Mouse (Mus musculus) stomach, postnatal 0 days (tissue): ENCODE measurements around the gene Ndufs7. TPM values are rescaled to one million over a fixed set of nuclear protein-coding genes. Genes with fewer than 3 reads are reported as not detected.

Experiments used
- ATAC-seq: fragments of 200-750 bp; cut with Nextera tagmentation; 2 replicates; pipeline ENCODE4 v1.8.0; 2017; ENCODE audit not compliant: low FRiP score, low TSS enrichment
- DNase-seq: peaks from one replicate; pipeline ENCODE4 v3.0.0-alpha.2; 2016; ENCODE audit warnings: low spot score
- H3K27ac ChIP-seq: fragments of 300-500 bp; sonication (generic); replicated peaks from 2 replicates; pipeline ENCODE4 v1.5.1; 2014; ENCODE audit warnings: mild to moderate bottlenecking, control low read depth
- H3K27me3 ChIP-seq: fragments of 300-500 bp; sonication (generic); 2 replicates; pipeline ENCODE4 v1.6.1; 2014; ENCODE audit warnings: low read length; ENCODE audit not compliant: control insufficient read depth, insufficient read depth
- H3K36me3 ChIP-seq: fragments of 300-500 bp; sonication (generic); 2 replicates; pipeline ENCODE4 v1.6.1; 2014; ENCODE audit warnings: low read length, mixed read lengths; ENCODE audit not compliant: control insufficient read depth, insufficient read depth
- H3K4me1 ChIP-seq: fragments of 300-500 bp; sonication (generic); replicated peaks from 2 replicates; pipeline ENCODE4 v1.6.1; 2014; ENCODE audit warnings: antibody characterized with exemption; ENCODE audit not compliant: control insufficient read depth, insufficient read depth
- H3K4me2 ChIP-seq: fragments of 300-500 bp; sonication (generic); replicated peaks from 2 replicates; pipeline ENCODE4 v1.6.1; 2014; ENCODE audit warnings: low read depth, mild to moderate bottlenecking, control low read depth, moderate library complexity
- H3K4me3 ChIP-seq: fragments of 300-500 bp; sonication (generic); 2 replicates; pipeline ENCODE4 v1.5.1; 2014; ENCODE audit warnings: low read depth, low read length, control low read depth
- H3K9ac ChIP-seq: fragments of 300-500 bp; sonication (generic); 2 replicates; pipeline ENCODE4 v1.6.1; 2014; ENCODE audit warnings: mild to moderate bottlenecking, low read length, control low read depth, mixed read lengths
- H3K9me3 ChIP-seq: fragments of 300-500 bp; sonication (generic); 2 replicates; pipeline ENCODE4 v1.6.1; 2016; ENCODE audit warnings: low read length; ENCODE audit not compliant: control insufficient read depth
- CTCF ChIP-seq: IDR thresholded peaks from 2 replicates; pipeline ENCODE4 v1.5.1; 2016; ENCODE audit warnings: antibody characterized with exemption, low read depth, mild to moderate bottlenecking, moderate library complexity
- EP300 ChIP-seq: optimal IDR thresholded peaks from 2 replicates; pipeline ENCODE3; 2016; ENCODE audit warnings: antibody characterized with exemption
- WGBS: fragments of 180-500 bp; shearing (Covaris S2); extraction: QIAGEN DNeasy Blood & Tissue Kit; methylation state at CpG from one replicate; pipeline ENCODE4 v1.1.7; 2014; 5-methylcytosine and 5-hydroxymethylcytosine counted together
- microRNA-seq: library from miRNA; unstranded; fragments of <30 nt; microRNA quantifications from one replicate; pipeline ENCODE4, GENCODE M21; 2016
- polyA plus RNA-seq: library from polyadenylated mRNA; unstranded; fragments of >200 nt; fragmentation: Nextera tagmentation; extraction: Ambion mirVana; gene quantifications from 2 replicates; pipeline ENCODE4 v1.2.1, GENCODE M21; 2015

The Ndufs7 gene
- polyA plus RNA-seq, 1 experiment from 2014 or later = 403 TPM

DNA sequence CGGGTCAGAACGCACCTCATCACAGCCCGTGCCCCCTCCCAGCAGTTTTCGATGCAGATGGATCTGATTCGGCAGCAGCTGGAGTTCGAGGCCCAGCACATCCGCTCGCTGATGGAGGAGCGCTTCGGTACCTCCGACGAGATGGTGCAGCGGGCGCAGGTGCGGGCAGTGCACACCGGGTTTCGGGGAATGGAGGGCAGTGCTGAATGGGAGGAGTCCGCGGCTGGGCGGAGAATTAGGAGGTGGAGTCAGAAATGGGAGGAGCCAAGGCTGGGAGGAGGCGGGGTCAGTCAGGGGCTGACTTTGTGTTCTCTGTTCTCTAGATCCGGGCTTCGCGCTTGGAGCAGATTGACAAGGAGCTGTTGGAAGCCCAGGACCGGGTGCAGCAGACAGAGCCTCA is 55.9 kb downstream of the Ndufs7 start:
- peak; percentile 81 for DNase-seq
- H3K27me3 ChIP-seq = peaks cover 6% of the 10 kb centered on the region; the same call in 1 of the 2 replicates
- no peak overlapping the region for H3K27ac ChIP-seq
- H3K9me3 ChIP-seq = no peaks in the 10 kb centered on the region
- 0 out of 2 replicates have a peak overlapping the region, but pooled peaks have one; percentile 18 for H3K9ac ChIP-seq
- H3K36me3 ChIP-seq = no peaks in the 10 kb centered on the region
- peak; percentile 45; the same call in 1 of the 2 replicates for ATAC-seq
- 20% methylated on average over 25 of the region's 25 CpGs for WGBS
- no peak overlapping the region for H3K4me2 ChIP-seq
- no peaks in the 10 kb centered on the region for H3K4me1 ChIP-seq
- no peak overlapping the region for H3K4me3 ChIP-seq
- TF ChIP-seq CTCF (no peak), EP300 (no peak)

Small RNAs within 50 kb of the gene (microRNA-seq; reads per million reads assigned to microRNA genes)
- gene Mir6911 = not detected

Other genes starting within 250 kb of the Ndufs7 start
- gene Arhgap45, start 232.5 kb upstream of the Ndufs7 start, polyA plus RNA-seq = 2.0 TPM in 2 replicates
- 121 and 122 TPM in 2 replicates for gene Polr2e, start 209.3 kb upstream of the Ndufs7 start, polyA plus RNA-seq
- 435 and 445 TPM in 2 replicates for gene Gpx4, start 202.0 kb upstream of the Ndufs7 start, polyA plus RNA-seq
- 10.7 and 11.0 TPM in 2 replicates for gene Sbno2, start 143.6 kb upstream of the Ndufs7 start, polyA plus RNA-seq
- gene Stk11, start 133.3 kb upstream of the Ndufs7 start, polyA plus RNA-seq = 10.3 and 11.2 TPM in 2 replicates
- 679 and 705 TPM in 2 replicates for gene Atp5d, start 110.5 kb upstream of the Ndufs7 start, polyA plus RNA-seq
- gene Cbarp, start 108.3 kb upstream of the Ndufs7 start, polyA plus RNA-seq = 4.2 and 4.3 TPM in 2 replicates
- 8.5 and 9.6 TPM in 2 replicates for gene Midn, start 100.8 kb upstream of the Ndufs7 start, polyA plus RNA-seq
- gene Cirbp, start 83.1 kb upstream of the Ndufs7 start, polyA plus RNA-seq = 237 and 244 TPM in 2 replicates
- gene 1600002K03Rik, start 76.2 kb upstream of the Ndufs7 start, polyA plus RNA-seq = 13.9 and 14.1 TPM in 2 replicates
- 6.5 and 7.2 TPM in 2 replicates for gene Efna2, start 69.6 kb upstream of the Ndufs7 start, polyA plus RNA-seq
- 23.1 and 23.9 TPM in 2 replicates for gene Mum1, start 22.7 kb upstream of the Ndufs7 start, polyA plus RNA-seq
- 16.3 and 17.4 TPM in 2 replicates for gene Gamt, start 11.9 kb downstream of the Ndufs7 start, polyA plus RNA-seq
- gene Dazap1, start 12.4 kb downstream of the Ndufs7 start, polyA plus RNA-seq = 27.4 and 28.4 TPM in 2 replicates
- 766 and 821 TPM in 2 replicates for gene Rps15, start 43.3 kb downstream of the Ndufs7 start, polyA plus RNA-seq
- 1.2 and 1.3 TPM in 2 replicates for gene Apc2, start 46.9 kb downstream of the Ndufs7 start, polyA plus RNA-seq
- 50.3 and 51.2 TPM in 2 replicates for gene 2310011J03Rik, start 71.4 kb downstream of the Ndufs7 start, polyA plus RNA-seq
- 2.2 and 2.3 TPM in 2 replicates for gene Pcsk4, start 80.4 kb downstream of the Ndufs7 start, polyA plus RNA-seq
- gene Reep6, start 80.8 kb downstream of the Ndufs7 start, polyA plus RNA-seq = 13.5 and 17.6 TPM in 2 replicates
- gene Adamtsl5, start 99.3 kb downstream of the Ndufs7 start, polyA plus RNA-seq = 12.2 and 12.8 TPM in 2 replicates
- 0.07 TPM in 2 replicates for gene Plk5, start 107.3 kb downstream of the Ndufs7 start, polyA plus RNA-seq
- 4.1 and 4.5 TPM in 2 replicates for gene Mex3d, start 138.5 kb downstream of the Ndufs7 start, polyA plus RNA-seq
- gene Mbd3, start 150.4 kb downstream of the Ndufs7 start, polyA plus RNA-seq = 81.1 and 82.9 TPM in 2 replicates
- 859 and 899 TPM in 2 replicates for gene Uqcr11, start 157.7 kb downstream of the Ndufs7 start, polyA plus RNA-seq
- 30.9 and 37.0 TPM in 2 replicates for gene Tcf3, start 184.5 kb downstream of the Ndufs7 start, polyA plus RNA-seq
- 0.01 and 0.02 TPM in 2 replicates for gene Onecut3, start 245.7 kb downstream of the Ndufs7 start, polyA plus RNA-seq